Mouse (Mus musculus): Measurements from ENCODE around the gene Thtpa.

Gene Thtpa

GRCm38 (mm10) chr14:55135676-55136075 is 41.1 kb downstream of the Thtpa start:
- in situ Hi-C loops (cut with MboI, MseI) = no loop called here

GRCm38 (mm10) chr14:55139313-55139712 is 44.7 kb downstream of the Thtpa start:
- in situ Hi-C loops (cut with MboI, MseI) = no loop called here

- in situ Hi-C loops (cut with MboI, MseI) = no loop called here
Measured at GRCm38 (mm10) chr14:55146324-55146723, 51.7 kb downstream of the Thtpa start.

GRCm38 (mm10) chr14:55146829-55147401 is 52.3 kb downstream of the Thtpa start:
- in situ Hi-C loops (cut with MboI, MseI) = no loop called here

GRCm38 (mm10) chr14:55148363-55148915 is 53.9 kb downstream of the Thtpa start:
- in situ Hi-C loops (cut with MboI, MseI) = no loop called here

All from T-helper 1 cell (primary cell).